Mouse (Mus musculus): ENCODE data around the gene Spz1. TPM values are rescaled to one million over a fixed set of nuclear protein-coding genes. Genes with fewer than 3 reads are reported as not detected.
"Not testable (repeated sequence)": the region's sequence is repeated elsewhere in the genome, so short reads cannot be mapped to it uniquely, and the experiment has no call there.

The Spz1 gene
- polyA plus RNA-seq (2012; rRNA removed), result not detected in 2 replicates

DNA sequence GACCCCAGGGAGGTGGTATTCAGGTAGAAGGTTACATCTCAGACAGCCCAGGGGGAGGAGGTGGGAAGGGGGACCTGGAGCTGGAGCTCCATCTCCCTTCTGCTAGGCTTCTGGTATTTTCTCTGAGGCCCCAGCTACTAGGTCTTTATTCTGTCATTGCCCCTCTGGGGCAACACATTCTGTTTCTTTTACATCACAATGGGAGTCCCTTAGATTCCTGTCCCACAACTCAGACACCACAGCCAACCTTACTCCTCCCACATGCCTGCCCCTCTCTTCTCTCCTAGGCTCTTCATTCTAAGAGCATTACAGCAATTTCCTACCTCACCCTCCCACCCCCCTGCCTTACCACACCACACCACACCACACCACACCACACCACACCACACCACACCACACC, at the start of gene Spz1:
Spz1 (minus strand) TSS at position 101 of the 400 bp plus-strand sequence.
- Histone ChIP-seq H3K4me1 (ENCODE audit: control insufficient read depth, insufficient read depth, low read length) (no peaks in the 10 kb centered on the region), H3K4me3 (replicated peaks; ENCODE audit: extremely low read depth, low read depth, low read length) (no peak within 1 kb of the TSS)
- TF ChIP-seq POLR2A (IDR thresholded peaks at IDR 0.05; ENCODE audit: borderline replicate concordance, extremely low read depth, low read depth, low read length) (no peak), CTCF (IDR thresholded peaks at IDR 0.05; ENCODE audit: insufficient read depth, low read length) (no peak)
- no peak for DNase-seq

DNA sequence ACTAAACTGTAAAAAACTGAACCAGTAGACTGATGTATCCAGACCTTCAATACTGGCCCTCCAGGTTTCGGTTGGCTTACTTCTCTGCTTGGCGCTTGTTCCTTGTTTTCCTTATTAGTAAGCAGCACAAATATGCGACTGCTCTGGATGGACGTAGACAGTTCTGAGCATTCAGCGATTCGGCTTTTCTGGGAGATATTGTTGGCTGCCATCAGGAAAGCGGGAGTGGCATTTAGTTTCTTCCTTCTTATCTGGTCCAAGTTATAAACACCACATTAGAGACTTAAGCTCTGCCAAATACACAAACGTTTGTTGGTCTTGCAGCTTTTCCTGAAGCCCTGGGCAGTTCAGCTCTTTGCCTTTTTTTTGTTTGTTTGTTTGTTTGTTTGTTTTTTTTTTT, 40.5 kb upstream of the Spz1 start:
- TF ChIP-seq CTCF (IDR thresholded peaks at IDR 0.05; ENCODE audit: insufficient read depth, low read length), result no peak
- no peak for TF ChIP-seq POLR2A (IDR thresholded peaks at IDR 0.05; ENCODE audit: borderline replicate concordance, extremely low read depth, low read depth, low read length)
- no peak overlapping the region for H3K4me3 ChIP-seq (replicated peaks; ENCODE audit: extremely low read depth, low read depth, low read length)
- no peak for DNase-seq
- H3K4me1 ChIP-seq (ENCODE audit: control insufficient read depth, insufficient read depth, low read length), result peaks cover 4% of the 10 kb centered on the region
- 43% methylated on average over 8 of the region's 8 CpGs for WGBS

GRCm38 (mm10) chr13:92615201-92615600, 39.2 kb upstream of the Spz1 start:
- 77% methylated on average over 5 of the region's 5 CpGs for WGBS
- H3K4me1 ChIP-seq (ENCODE audit: control insufficient read depth, insufficient read depth, low read length), result peaks cover 4% of the 10 kb centered on the region
- TF ChIP-seq CTCF (IDR thresholded peaks at IDR 0.05; ENCODE audit: insufficient read depth, low read length) (no peak), POLR2A (IDR thresholded peaks at IDR 0.05; ENCODE audit: borderline replicate concordance, extremely low read depth, low read depth, low read length) (no peak)
- no peak overlapping the region for H3K4me3 ChIP-seq (replicated peaks; ENCODE audit: extremely low read depth, low read depth, low read length)
- DNase-seq, result no peak

DNA sequence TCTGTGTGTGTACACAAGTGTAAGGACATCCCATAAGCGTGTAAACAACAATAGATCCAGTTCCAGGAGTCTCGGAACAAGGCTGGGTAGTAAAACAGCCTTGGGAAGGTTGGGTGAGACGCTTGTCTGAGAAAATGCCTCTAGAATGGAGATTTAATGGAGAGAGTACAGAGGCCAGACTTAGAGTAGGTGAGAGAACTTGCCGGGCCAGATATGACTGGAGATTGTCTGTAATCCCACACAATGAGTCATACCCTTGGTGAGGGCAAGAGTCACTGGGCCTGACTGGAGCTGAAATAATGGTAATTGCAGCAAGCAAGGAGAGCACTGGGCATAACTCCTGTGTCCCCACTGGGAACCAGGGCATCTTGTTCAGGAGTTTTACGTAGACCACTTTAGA, 37.1 kb upstream of the Spz1 start:
- no peak overlapping the region for H3K4me3 ChIP-seq (replicated peaks; ENCODE audit: extremely low read depth, low read depth, low read length)
- H3K4me1 ChIP-seq (ENCODE audit: control insufficient read depth, insufficient read depth, low read length), result peaks cover 4% of the 10 kb centered on the region
- 52% methylated on average over 5 of the region's 5 CpGs for WGBS
- DNase-seq, result no peak
- no peak for TF ChIP-seq POLR2A (IDR thresholded peaks at IDR 0.05; ENCODE audit: borderline replicate concordance, extremely low read depth, low read depth, low read length)
- TF ChIP-seq CTCF (IDR thresholded peaks at IDR 0.05; ENCODE audit: insufficient read depth, low read length), result no peak

DNA sequence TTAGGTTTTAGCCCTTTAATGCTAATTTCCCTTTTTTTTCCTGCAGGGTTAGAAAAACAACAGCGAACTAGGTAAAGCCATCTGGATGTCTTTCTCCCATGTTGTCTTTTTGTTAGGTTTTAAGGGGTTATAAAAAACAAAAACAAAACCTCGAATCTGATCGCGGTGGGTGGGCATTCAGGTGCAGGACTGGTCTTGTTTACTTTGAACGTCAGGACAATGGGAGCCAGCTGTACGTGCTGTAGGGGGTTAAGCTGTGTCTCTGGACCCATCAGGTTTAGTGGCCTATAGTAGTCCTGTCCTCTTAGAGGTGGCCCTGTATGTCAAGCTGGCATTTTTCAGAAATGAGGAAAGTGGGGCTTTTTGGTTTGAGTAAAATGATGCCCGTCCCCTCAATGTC, 35.9 kb upstream of the Spz1 start:
- Histone ChIP-seq H3K4me1 (ENCODE audit: control insufficient read depth, insufficient read depth, low read length) (peaks cover 4% of the 10 kb centered on the region), H3K4me3 (replicated peaks; ENCODE audit: extremely low read depth, low read depth, low read length) (peak overlapping the region; percentile 73)
- 18% methylated on average over 7 of the region's 7 CpGs for WGBS
- TF ChIP-seq POLR2A (IDR thresholded peaks at IDR 0.05; ENCODE audit: borderline replicate concordance, extremely low read depth, low read depth, low read length) (no peak), CTCF (IDR thresholded peaks at IDR 0.05; ENCODE audit: insufficient read depth, low read length) (no peak)
- no peak for DNase-seq

GRCm38 (mm10) chr13:92611254-92611784, 35.3 kb upstream of the Spz1 start:
- under 1% methylated on average over 43 of the region's 43 CpGs for WGBS
- DNase-seq, result no peak
- Histone ChIP-seq H3K4me3 (replicated peaks; ENCODE audit: extremely low read depth, low read depth, low read length) (peak overlapping the region; percentile 73), H3K4me1 (ENCODE audit: control insufficient read depth, insufficient read depth, low read length) (peaks cover 1% of the 10 kb centered on the region)
- no peak for TF ChIP-seq POLR2A (IDR thresholded peaks at IDR 0.05; ENCODE audit: borderline replicate concordance, extremely low read depth, low read depth, low read length)
- TF ChIP-seq CTCF (IDR thresholded peaks at IDR 0.05; ENCODE audit: insufficient read depth, low read length), result no peak

GRCm38 (mm10) chr13:92610311-92611221, 34.6 kb upstream of the Spz1 start, which contains the start of gene Serinc5:
TSS of gene Serinc5 (plus strand) at chr13:92611091.
- DNase-seq, result peak; percentile 100
- TF ChIP-seq POLR2A (IDR thresholded peaks at IDR 0.05; ENCODE audit: borderline replicate concordance, extremely low read depth, low read depth, low read length), result peak; percentile 84; the same call in 1 of the 2 replicates
- no peak for TF ChIP-seq CTCF (IDR thresholded peaks at IDR 0.05; ENCODE audit: insufficient read depth, low read length)
- Histone ChIP-seq H3K4me1 (ENCODE audit: control insufficient read depth, insufficient read depth, low read length) (no peaks in the 10 kb centered on the region; the same call in 1 of the 2 replicates), H3K4me3 (replicated peaks; ENCODE audit: extremely low read depth, low read depth, low read length) (peak within 1 kb of the TSS; percentile 80)
- 1% methylated on average over 55 of the region's 55 CpGs for WGBS

DNA sequence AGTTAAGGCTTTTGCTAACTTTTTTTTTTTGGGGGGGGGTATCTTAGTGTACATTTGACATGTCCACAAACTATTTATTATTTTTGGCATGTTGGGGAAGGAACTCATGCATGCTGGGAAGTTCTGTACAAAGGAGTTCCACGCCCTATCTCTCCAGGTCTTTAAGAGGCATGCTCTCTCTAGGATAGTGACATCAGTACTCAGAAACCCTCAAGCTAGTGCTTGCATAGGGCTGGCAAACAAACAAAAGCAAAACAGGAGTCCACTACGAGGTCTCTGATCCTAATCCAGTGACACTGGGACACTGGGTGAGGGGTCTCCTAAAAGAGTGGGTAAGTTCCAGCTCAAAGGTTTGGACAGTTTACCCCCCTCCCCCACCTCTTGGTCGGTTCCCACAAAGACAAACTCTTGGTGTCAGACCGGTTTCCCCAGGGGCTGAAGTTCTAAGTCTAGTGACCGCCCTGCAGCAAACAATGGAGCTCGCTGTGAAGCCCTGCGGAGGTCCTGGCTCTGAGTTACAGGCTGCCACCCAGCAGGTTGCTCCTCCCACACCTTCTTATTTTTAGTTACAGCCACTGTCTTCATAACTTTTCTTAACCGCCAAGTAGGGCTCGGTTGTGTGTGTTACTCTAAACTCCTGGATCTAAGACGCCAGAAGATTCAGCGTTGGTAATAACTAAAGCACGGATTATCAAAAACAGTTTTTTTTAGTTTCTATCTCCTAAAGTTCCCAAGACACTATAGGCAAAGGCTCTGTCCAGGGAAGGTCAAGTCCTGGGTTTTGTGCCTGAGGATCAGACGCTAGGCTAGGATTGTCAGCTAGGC, 33.7 kb upstream of the Spz1 start:
- H3K4me3 ChIP-seq (replicated peaks; ENCODE audit: extremely low read depth, low read depth, low read length), result peak overlapping the region; percentile 80
- peak; percentile 50 for DNase-seq
- 0 out of 2 replicates have a peak, but pooled peaks have one; percentile 9 for TF ChIP-seq POLR2A (IDR thresholded peaks at IDR 0.05; ENCODE audit: borderline replicate concordance, extremely low read depth, low read depth, low read length)
- no peak for TF ChIP-seq CTCF (IDR thresholded peaks at IDR 0.05; ENCODE audit: insufficient read depth, low read length)
- no peaks in the 10 kb centered on the region; the same call in 1 of the 2 replicates for H3K4me1 ChIP-seq (ENCODE audit: control insufficient read depth, insufficient read depth, low read length)
- WGBS, result 3% methylated on average over 13 of the region's 13 CpGs

- H3K4me1 ChIP-seq (ENCODE audit: control insufficient read depth, insufficient read depth, low read length); DNase-seq; H3K4me3 ChIP-seq (replicated peaks; ENCODE audit: extremely low read depth, low read depth, low read length): not testable (repeated sequence)
- WGBS, result 84% methylated on average over 4 of the region's 4 CpGs
Observed at GRCm38 (mm10) chr13:92605306-92605705, 29.3 kb upstream of the Spz1 start.

Data from lung, adult 2 months (tissue).